Mouse (Mus musculus): ENCODE measurements at regions not wholly inside any gene's neighbourhood (a gene's known extent, or its start where the extent isn't known, plus 50 kb on each side); places are given as distances from the start of the nearest gene placed in this dataset.

DNA sequence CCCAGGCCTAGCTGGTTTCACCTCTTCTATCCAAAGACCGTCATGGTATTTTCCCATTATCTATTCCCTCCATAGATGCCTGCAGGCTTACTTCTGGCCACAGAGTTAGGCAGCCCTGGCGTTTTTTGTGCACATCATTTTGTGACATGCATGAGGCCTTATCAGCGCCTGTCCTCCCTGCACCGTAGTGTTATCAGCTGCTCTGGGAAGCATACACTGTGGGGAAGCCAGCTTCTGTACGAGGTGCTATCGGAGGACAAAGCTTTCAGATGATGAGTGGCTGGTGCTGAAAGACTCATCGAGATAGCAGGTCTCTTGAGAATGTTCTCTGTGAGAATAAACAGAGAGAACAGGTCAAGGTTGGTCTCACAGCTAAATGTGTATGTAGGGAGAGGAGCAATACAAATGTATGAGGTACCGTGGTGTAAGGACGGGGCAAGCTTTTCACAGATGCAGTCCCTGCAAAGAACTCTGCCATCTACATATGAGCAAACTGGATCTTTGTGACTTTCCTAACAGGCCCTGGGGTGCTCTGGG, 190.0 kb upstream of the Tshz3 start:
- H3K36me3 ChIP-seq (replicated peaks): no peaks in the 10 kb centered on the region
- DNase-seq (ENCODE audit: low spot score): no peak
- H3K4me3 ChIP-seq (ENCODE audit: low read depth, low read length): no peak overlapping the region
- ATAC-seq (ENCODE audit: extremely low read depth, insufficient number of reproducible peaks, low FRiP score, poor library complexity, severe bottlenecking): no peak
- H3K9me3 ChIP-seq (replicated peaks): peaks cover 57% of the 10 kb centered on the region
- TF ChIP-seq GATA1 (IDR thresholded peaks at IDR 0.05; ENCODE audit: borderline replicate concordance, low read length): no peak
- no peak for TF ChIP-seq POLR2AphosphoS5 (IDR thresholded peaks at IDR 0.05; ENCODE audit: insufficient replicate concordance, low read depth, low read length)
- TF ChIP-seq CTCF (IDR thresholded peaks at IDR 0.05; ENCODE audit: low read depth, low read length): no peak
- no peak for TF ChIP-seq GATA2 (IDR thresholded peaks at IDR 0.05; ENCODE audit: borderline replicate concordance, low read depth, low read length)
- TF ChIP-seq TAL1 (conservative IDR thresholded peaks at IDR 0.05; ENCODE audit: low read depth, low read length): no peak
- no peaks in the 10 kb centered on the region for H3K27me3 ChIP-seq (ENCODE audit: insufficient read depth, low read length)
- no peaks in the 10 kb centered on the region for H3K4me1 ChIP-seq (ENCODE audit: insufficient read depth, low read depth, low read length)

DNA sequence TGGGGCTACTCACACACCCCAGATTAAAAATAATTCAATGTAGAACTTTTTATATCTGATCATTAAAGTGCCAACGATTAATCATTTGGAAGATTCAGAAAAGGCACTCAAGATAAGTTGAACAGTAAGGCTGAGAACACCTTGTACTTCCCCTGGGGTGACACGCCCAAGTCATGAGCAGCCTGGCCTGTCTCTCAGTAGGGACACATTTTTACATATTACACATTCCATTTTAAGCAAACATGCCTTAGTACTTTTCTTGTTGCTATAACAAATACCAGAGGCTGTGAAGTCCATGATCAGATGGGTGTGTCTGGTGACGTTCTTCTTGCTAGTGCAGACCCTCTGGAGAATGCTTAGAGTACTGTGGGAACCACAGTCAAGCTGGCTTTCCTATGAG, 184.2 kb upstream of the Tshz3 start:
- Histone ChIP-seq H3K36me3 (replicated peaks) (no peaks in the 10 kb centered on the region), H3K27me3 (ENCODE audit: insufficient read depth, low read length) (no peaks in the 10 kb centered on the region), H3K9me3 (replicated peaks) (peaks cover 55% of the 10 kb centered on the region), H3K4me3 (ENCODE audit: low read depth, low read length) (no peak overlapping the region), H3K4me1 (ENCODE audit: insufficient read depth, low read depth, low read length) (no peaks in the 10 kb centered on the region)
- no peak for DNase-seq (ENCODE audit: low spot score)
- TF ChIP-seq GATA2 (IDR thresholded peaks at IDR 0.05; ENCODE audit: borderline replicate concordance, low read depth, low read length) (no peak), CTCF (IDR thresholded peaks at IDR 0.05; ENCODE audit: low read depth, low read length) (no peak), GATA1 (IDR thresholded peaks at IDR 0.05; ENCODE audit: borderline replicate concordance, low read length) (no peak), TAL1 (conservative IDR thresholded peaks at IDR 0.05; ENCODE audit: low read depth, low read length) (no peak), POLR2AphosphoS5 (IDR thresholded peaks at IDR 0.05; ENCODE audit: insufficient replicate concordance, low read depth, low read length) (no peak)
- no peak for ATAC-seq (ENCODE audit: extremely low read depth, insufficient number of reproducible peaks, low FRiP score, poor library complexity, severe bottlenecking)

DNA sequence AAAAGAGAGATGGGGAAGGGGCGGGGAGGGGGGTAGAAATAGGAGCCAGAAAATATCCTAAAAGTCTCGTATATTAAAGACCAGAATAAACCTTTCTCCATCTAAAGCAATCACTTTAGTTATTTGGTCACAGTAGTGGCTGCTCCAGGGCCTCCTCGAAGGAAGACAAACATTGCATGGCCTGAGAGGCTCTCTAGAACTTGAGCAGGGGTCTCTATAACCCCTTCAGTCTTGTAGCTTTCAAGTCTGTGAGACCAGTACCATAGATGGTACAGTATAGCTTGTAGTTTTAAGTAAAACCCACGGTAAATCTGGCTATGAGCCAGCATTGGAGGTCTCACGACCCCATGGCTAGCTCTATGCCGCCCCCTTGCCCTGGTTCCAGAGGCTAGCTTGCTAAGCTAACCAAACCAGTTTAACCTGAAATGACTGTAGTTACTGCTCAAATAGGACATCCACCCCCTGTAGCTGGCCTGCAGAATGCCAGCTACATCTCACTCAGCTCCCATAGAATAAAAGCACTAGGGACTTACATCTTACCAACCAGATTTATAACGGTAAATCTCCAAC, 181.7 kb upstream of the Tshz3 start:
- DNase-seq (ENCODE audit: low spot score) (no peak), ATAC-seq (ENCODE audit: extremely low read depth, insufficient number of reproducible peaks, low FRiP score, poor library complexity, severe bottlenecking) (no peak)
- H3K4me3 ChIP-seq (ENCODE audit: low read depth, low read length): no peak overlapping the region
- TF ChIP-seq CTCF (IDR thresholded peaks at IDR 0.05; ENCODE audit: low read depth, low read length): no peak
- TF ChIP-seq POLR2AphosphoS5 (IDR thresholded peaks at IDR 0.05; ENCODE audit: insufficient replicate concordance, low read depth, low read length): no peak
- no peak for TF ChIP-seq GATA1 (IDR thresholded peaks at IDR 0.05; ENCODE audit: borderline replicate concordance, low read length)
- TF ChIP-seq TAL1 (conservative IDR thresholded peaks at IDR 0.05; ENCODE audit: low read depth, low read length): no peak
- TF ChIP-seq GATA2 (IDR thresholded peaks at IDR 0.05; ENCODE audit: borderline replicate concordance, low read depth, low read length): no peak
- H3K4me1 ChIP-seq (ENCODE audit: insufficient read depth, low read depth, low read length): no peaks in the 10 kb centered on the region
- H3K9me3 ChIP-seq (replicated peaks): peaks cover 43% of the 10 kb centered on the region
- no peaks in the 10 kb centered on the region for H3K36me3 ChIP-seq (replicated peaks)
- no peaks in the 10 kb centered on the region for H3K27me3 ChIP-seq (ENCODE audit: insufficient read depth, low read length)

DNA sequence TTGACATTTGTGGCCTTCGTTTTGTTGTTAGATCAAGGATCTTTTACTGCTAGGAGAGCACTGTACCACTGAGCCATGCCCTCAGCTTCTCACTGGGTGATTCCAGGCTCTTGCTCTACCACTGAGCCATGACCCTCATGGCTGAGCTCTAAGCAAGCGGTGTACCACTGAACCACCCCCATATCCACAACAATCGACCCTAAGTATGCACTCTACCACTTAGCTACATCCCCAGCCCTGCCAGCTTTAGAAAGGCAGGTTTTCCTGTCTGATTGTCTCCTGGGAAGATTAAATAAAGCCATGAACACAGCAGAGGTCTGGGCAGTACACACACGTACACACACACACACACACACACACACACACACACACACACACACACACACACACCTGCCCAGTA, 178.9 kb upstream of the Tshz3 start:
- no peaks in the 10 kb centered on the region for H3K4me1 ChIP-seq (ENCODE audit: insufficient read depth, low read depth, low read length)
- H3K36me3 ChIP-seq (replicated peaks): no peaks in the 10 kb centered on the region
- peaks cover 32% of the 10 kb centered on the region for H3K9me3 ChIP-seq (replicated peaks)
- DNase-seq (ENCODE audit: low spot score) (no peak), ATAC-seq (ENCODE audit: extremely low read depth, insufficient number of reproducible peaks, low FRiP score, poor library complexity, severe bottlenecking) (no peak)
- TF ChIP-seq CTCF (IDR thresholded peaks at IDR 0.05; ENCODE audit: low read depth, low read length): no peak
- no peak for TF ChIP-seq TAL1 (conservative IDR thresholded peaks at IDR 0.05; ENCODE audit: low read depth, low read length)
- no peak for TF ChIP-seq POLR2AphosphoS5 (IDR thresholded peaks at IDR 0.05; ENCODE audit: insufficient replicate concordance, low read depth, low read length)
- TF ChIP-seq GATA2 (IDR thresholded peaks at IDR 0.05; ENCODE audit: borderline replicate concordance, low read depth, low read length): no peak
- TF ChIP-seq GATA1 (IDR thresholded peaks at IDR 0.05; ENCODE audit: borderline replicate concordance, low read length): no peak
- no peak overlapping the region for H3K4me3 ChIP-seq (ENCODE audit: low read depth, low read length)
- no peaks in the 10 kb centered on the region for H3K27me3 ChIP-seq (ENCODE audit: insufficient read depth, low read length)

DNA sequence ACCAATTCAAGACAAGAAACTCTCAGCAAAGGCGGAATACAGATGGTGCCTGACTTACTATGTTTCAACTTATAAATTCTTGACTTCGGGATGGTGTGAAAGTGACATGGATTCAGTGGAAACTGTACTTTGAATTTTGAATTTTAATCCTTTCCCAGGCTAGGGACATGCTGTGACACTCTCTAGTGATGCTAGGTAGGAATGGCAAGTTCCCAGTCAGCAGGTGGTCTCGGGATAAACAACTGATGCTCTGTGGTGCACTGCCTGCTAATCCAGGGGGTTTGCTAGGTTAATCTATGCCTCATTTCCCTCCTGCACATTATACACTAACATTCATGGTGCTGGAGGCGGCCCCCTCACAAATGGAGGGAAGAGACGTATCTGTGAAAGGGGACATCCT, 175.0 kb upstream of the Tshz3 start:
- DNase-seq (ENCODE audit: low spot score): no peak
- Histone ChIP-seq H3K4me3 (ENCODE audit: low read depth, low read length) (no peak overlapping the region), H3K27me3 (ENCODE audit: insufficient read depth, low read length) (no peaks in the 10 kb centered on the region), H3K4me1 (ENCODE audit: insufficient read depth, low read depth, low read length) (no peaks in the 10 kb centered on the region), H3K36me3 (replicated peaks) (no peaks in the 10 kb centered on the region), H3K9me3 (replicated peaks) (peaks cover 23% of the 10 kb centered on the region)
- no peak for ATAC-seq (ENCODE audit: extremely low read depth, insufficient number of reproducible peaks, low FRiP score, poor library complexity, severe bottlenecking)
- TF ChIP-seq GATA2 (IDR thresholded peaks at IDR 0.05; ENCODE audit: borderline replicate concordance, low read depth, low read length): no peak
- no peak for TF ChIP-seq TAL1 (conservative IDR thresholded peaks at IDR 0.05; ENCODE audit: low read depth, low read length)
- TF ChIP-seq CTCF (IDR thresholded peaks at IDR 0.05; ENCODE audit: low read depth, low read length): no peak
- no peak for TF ChIP-seq POLR2AphosphoS5 (IDR thresholded peaks at IDR 0.05; ENCODE audit: insufficient replicate concordance, low read depth, low read length)
- no peak for TF ChIP-seq GATA1 (IDR thresholded peaks at IDR 0.05; ENCODE audit: borderline replicate concordance, low read length)

DNA sequence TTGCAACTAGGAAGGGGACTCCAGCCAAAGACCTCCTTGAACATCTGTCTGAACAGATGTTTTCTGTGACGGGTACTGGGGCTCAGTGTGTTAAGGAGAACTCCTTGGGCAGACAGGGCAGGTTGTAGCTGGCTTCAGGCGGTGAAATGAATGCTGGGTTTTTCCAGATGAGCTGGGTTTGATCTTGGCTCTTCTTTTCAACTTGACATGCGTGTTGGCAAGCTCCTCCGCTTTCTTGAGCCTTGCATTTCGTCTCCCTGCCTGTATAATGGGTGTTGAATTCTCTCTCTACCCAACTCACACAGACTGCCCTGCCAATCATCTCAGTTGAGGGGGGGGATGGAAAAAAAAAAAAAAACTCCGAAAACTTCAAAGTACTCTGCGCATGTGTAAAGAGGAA, 171.8 kb upstream of the Tshz3 start:
- H3K9me3 ChIP-seq (replicated peaks): peaks cover 28% of the 10 kb centered on the region
- no peak for DNase-seq (ENCODE audit: low spot score)

More for the DNA sequence above, 171.8 kb upstream of the Tshz3 start:
- Histone ChIP-seq H3K4me3 (ENCODE audit: low read depth, low read length) (no peak overlapping the region), H3K27me3 (ENCODE audit: insufficient read depth, low read length) (no peaks in the 10 kb centered on the region), H3K4me1 (ENCODE audit: insufficient read depth, low read depth, low read length) (no peaks in the 10 kb centered on the region), H3K36me3 (replicated peaks) (no peaks in the 10 kb centered on the region)
- no peak for TF ChIP-seq GATA1 (IDR thresholded peaks at IDR 0.05; ENCODE audit: borderline replicate concordance, low read length)
- no peak for ATAC-seq (ENCODE audit: extremely low read depth, insufficient number of reproducible peaks, low FRiP score, poor library complexity, severe bottlenecking)

Data from G1E (cell line).